Mouse (Mus musculus): ENCODE data around the gene Car10. TPM values are rescaled to one million over a fixed set of nuclear protein-coding genes. Genes with fewer than 3 reads are reported as not detected.

The Car10 gene
- polyA plus RNA-seq, 1 experiment from 2014 or later: 0.12 TPM

DNA sequence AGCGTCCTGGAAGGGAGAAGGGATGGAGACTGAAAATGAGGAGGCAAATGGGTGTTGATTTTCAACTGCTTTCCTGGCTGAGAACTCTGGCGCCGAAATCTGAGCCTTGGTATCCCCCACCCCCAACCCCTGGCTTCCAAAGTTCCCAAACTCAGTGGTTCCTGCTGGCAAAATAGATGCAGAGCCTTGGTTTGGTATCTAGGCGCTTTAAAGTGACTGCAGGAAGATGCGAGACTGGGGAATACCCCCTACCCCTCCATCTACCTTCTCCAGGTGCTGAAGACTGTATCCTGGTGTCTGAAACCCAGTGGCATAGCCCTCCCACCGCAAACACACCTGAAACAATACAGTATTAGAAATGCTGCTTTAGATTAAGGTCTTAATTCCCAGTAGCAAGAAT is 2.8 kb downstream of the Car10 start:
- no peaks in the 10 kb centered on the region for H3K36me3 ChIP-seq (ENCODE audit: control insufficient read depth, insufficient read depth, low read length)
- no peaks in the 10 kb centered on the region for H3K9me3 ChIP-seq (ENCODE audit: control insufficient read depth, low read length)
- no peak overlapping the region for H3K27ac ChIP-seq (ENCODE audit: low read depth, low read length)
- ATAC-seq (ENCODE audit: low FRiP score, low TSS enrichment): no peak
- H3K4me3 ChIP-seq (ENCODE audit: low read length): no peak overlapping the region
- no peak overlapping the region for H3K9ac ChIP-seq (ENCODE audit: low read depth, low read length)
- WGBS: 4% methylated on average over 6 of the region's 6 CpGs
- H3K27me3 ChIP-seq (ENCODE audit: control insufficient read depth, insufficient read depth, low read length): peaks cover 54% of the 10 kb centered on the region
- peaks cover 9% of the 10 kb centered on the region; the same call in 1 of the 2 replicates for H3K4me1 ChIP-seq (ENCODE audit: control insufficient read depth, insufficient read depth, low read length)
- no peak overlapping the region for H3K4me2 ChIP-seq (replicated peaks; ENCODE audit: low read depth, low read length)

GRCm38 (mm10) chr11:93101106-93101505 is 3.3 kb downstream of the Car10 start:
- Histone ChIP-seq H3K27ac (ENCODE audit: low read depth, low read length) (no peak overlapping the region), H3K4me2 (replicated peaks; ENCODE audit: low read depth, low read length) (no peak overlapping the region), H3K9ac (ENCODE audit: low read depth, low read length) (no peak overlapping the region), H3K27me3 (ENCODE audit: control insufficient read depth, insufficient read depth, low read length) (peaks cover 53% of the 10 kb centered on the region), H3K4me3 (ENCODE audit: low read length) (no peak overlapping the region), H3K9me3 (ENCODE audit: control insufficient read depth, low read length) (no peaks in the 10 kb centered on the region), H3K36me3 (ENCODE audit: control insufficient read depth, insufficient read depth, low read length) (no peaks in the 10 kb centered on the region), H3K4me1 (ENCODE audit: control insufficient read depth, insufficient read depth, low read length) (peaks cover 9% of the 10 kb centered on the region; the same call in 1 of the 2 replicates)
- 9% methylated on average over 2 of the region's 2 CpGs for WGBS
- no peak for ATAC-seq (ENCODE audit: low FRiP score, low TSS enrichment)

DNA sequence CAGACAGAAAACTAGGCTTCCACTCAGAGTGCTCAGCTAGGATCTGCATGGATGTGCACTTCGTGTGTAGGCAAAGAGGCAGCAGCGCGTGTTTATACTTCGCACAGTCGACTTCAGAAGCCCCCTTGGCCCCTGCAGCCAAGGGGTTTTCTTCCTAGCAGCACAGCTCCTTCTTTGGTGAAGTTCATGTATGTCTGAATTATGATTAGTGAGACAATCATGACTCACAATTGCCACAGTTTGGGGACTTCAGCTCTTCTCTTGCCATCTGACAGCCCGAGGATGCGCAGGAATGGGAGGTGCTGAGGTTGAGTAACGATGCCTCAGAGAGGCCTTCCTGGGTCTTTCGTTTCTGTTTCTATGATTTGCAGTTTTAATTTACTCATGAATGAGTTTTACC is 4.5 kb downstream of the Car10 start:
- peaks cover 48% of the 10 kb centered on the region for H3K27me3 ChIP-seq (ENCODE audit: control insufficient read depth, insufficient read depth, low read length)
- H3K27ac ChIP-seq (ENCODE audit: low read depth, low read length): no peak overlapping the region
- 78% methylated on average over 9 of the region's 9 CpGs for WGBS
- ATAC-seq (ENCODE audit: low FRiP score, low TSS enrichment): no peak
- H3K4me2 ChIP-seq (replicated peaks; ENCODE audit: low read depth, low read length): no peak overlapping the region
- no peaks in the 10 kb centered on the region for H3K36me3 ChIP-seq (ENCODE audit: control insufficient read depth, insufficient read depth, low read length)
- H3K9me3 ChIP-seq (ENCODE audit: control insufficient read depth, low read length): no peaks in the 10 kb centered on the region
- H3K4me3 ChIP-seq (ENCODE audit: low read length): no peak overlapping the region
- no peak overlapping the region for H3K9ac ChIP-seq (ENCODE audit: low read depth, low read length)
- peaks cover 9% of the 10 kb centered on the region; the same call in 1 of the 2 replicates for H3K4me1 ChIP-seq (ENCODE audit: control insufficient read depth, insufficient read depth, low read length)

DNA sequence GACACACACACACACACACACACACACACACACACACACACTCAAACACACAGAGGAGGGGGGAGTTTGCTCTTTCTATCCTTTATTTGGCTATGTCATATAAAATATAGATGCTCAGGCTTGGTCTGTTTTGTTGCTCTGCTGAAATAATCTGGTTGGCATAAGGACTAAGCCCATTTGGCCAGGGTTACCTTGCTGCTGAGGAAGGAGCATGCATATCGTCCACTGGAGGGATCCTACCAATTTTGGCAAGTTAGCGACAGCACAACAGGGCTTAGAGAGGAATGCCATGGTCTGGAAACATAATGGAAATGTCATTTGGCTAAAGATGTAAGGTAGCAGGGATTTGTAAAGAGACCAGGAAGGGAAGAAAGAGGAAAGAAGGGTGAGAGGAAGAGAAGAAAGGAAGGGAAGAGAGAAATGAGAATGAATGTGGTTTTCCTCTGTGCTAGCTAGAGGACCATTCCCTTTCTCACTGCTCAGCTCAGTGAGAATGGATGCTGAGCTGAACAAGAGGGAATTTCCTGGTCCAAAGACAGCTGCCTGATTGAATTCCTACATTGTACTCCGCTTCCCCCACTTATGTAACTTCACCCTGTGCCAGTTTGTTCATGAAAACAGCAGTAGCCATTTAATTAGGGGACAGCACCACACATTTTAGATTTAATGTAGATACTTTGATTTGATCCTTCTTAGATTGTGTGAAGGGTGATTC is 5.4 kb downstream of the Car10 start:
- Histone ChIP-seq H3K27me3 (ENCODE audit: control insufficient read depth, insufficient read depth, low read length) (peaks cover 38% of the 10 kb centered on the region), H3K4me1 (ENCODE audit: control insufficient read depth, insufficient read depth, low read length) (peaks cover 5% of the 10 kb centered on the region; the same call in 1 of the 2 replicates), H3K9me3 (ENCODE audit: control insufficient read depth, low read length) (no peaks in the 10 kb centered on the region), H3K36me3 (ENCODE audit: control insufficient read depth, insufficient read depth, low read length) (no peaks in the 10 kb centered on the region), H3K4me2 (replicated peaks; ENCODE audit: low read depth, low read length) (no peak overlapping the region), H3K9ac (ENCODE audit: low read depth, low read length) (no peak overlapping the region), H3K4me3 (ENCODE audit: low read length) (no peak overlapping the region), H3K27ac (ENCODE audit: low read depth, low read length) (no peak overlapping the region)
- ATAC-seq (ENCODE audit: low FRiP score, low TSS enrichment): no peak
- 65% methylated on average over 3 of the region's 3 CpGs for WGBS

DNA sequence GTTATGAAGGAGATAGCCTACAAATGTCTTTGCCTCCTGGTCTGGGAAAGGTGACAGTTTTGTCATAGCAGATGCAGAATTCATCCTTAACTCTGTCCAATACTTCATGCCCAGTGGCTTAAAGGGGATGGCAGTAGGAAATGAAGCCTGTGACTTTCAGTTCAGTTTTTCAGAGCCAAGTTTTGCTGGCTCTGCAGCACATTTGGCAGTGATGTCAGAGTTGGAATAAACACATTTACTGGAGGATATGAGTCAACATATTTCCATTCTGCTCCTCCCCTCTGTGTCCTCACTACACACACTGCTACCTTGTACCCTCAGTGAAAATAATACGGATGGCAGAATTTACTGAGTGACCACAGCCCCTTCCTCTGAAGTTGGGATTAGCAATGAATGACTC is 11.6 kb downstream of the Car10 start:
- H3K9ac ChIP-seq (ENCODE audit: low read depth, low read length): no peak overlapping the region
- no peak for ATAC-seq (ENCODE audit: low FRiP score, low TSS enrichment)
- WGBS: 76% methylated on average over 1 of the region's 1 CpGs
- H3K27me3 ChIP-seq (ENCODE audit: control insufficient read depth, insufficient read depth, low read length): no peaks in the 10 kb centered on the region
- H3K27ac ChIP-seq (ENCODE audit: low read depth, low read length): no peak overlapping the region
- H3K4me2 ChIP-seq (replicated peaks; ENCODE audit: low read depth, low read length): no peak overlapping the region
- H3K36me3 ChIP-seq (ENCODE audit: control insufficient read depth, insufficient read depth, low read length): no peaks in the 10 kb centered on the region
- H3K9me3 ChIP-seq (ENCODE audit: control insufficient read depth, low read length): no peaks in the 10 kb centered on the region
- no peak overlapping the region for H3K4me3 ChIP-seq (ENCODE audit: low read length)
- H3K4me1 ChIP-seq (ENCODE audit: control insufficient read depth, insufficient read depth, low read length): no peaks in the 10 kb centered on the region

GRCm38 (mm10) chr11:93120766-93121415 is 23.1 kb downstream of the Car10 start:
- H3K4me3 ChIP-seq (ENCODE audit: low read length): no peak overlapping the region
- H3K4me1 ChIP-seq (ENCODE audit: control insufficient read depth, insufficient read depth, low read length): no peaks in the 10 kb centered on the region
- H3K27ac ChIP-seq (ENCODE audit: low read depth, low read length): no peak overlapping the region
- ATAC-seq (ENCODE audit: low FRiP score, low TSS enrichment): no peak
- no peak overlapping the region for H3K9ac ChIP-seq (ENCODE audit: low read depth, low read length)
- 81% methylated on average over 10 of the region's 10 CpGs for WGBS
- no peaks in the 10 kb centered on the region for H3K9me3 ChIP-seq (ENCODE audit: control insufficient read depth, low read length)
- no peaks in the 10 kb centered on the region for H3K36me3 ChIP-seq (ENCODE audit: control insufficient read depth, insufficient read depth, low read length)
- no peaks in the 10 kb centered on the region for H3K27me3 ChIP-seq (ENCODE audit: control insufficient read depth, insufficient read depth, low read length)
- H3K4me2 ChIP-seq (replicated peaks; ENCODE audit: low read depth, low read length): no peak overlapping the region

DNA sequence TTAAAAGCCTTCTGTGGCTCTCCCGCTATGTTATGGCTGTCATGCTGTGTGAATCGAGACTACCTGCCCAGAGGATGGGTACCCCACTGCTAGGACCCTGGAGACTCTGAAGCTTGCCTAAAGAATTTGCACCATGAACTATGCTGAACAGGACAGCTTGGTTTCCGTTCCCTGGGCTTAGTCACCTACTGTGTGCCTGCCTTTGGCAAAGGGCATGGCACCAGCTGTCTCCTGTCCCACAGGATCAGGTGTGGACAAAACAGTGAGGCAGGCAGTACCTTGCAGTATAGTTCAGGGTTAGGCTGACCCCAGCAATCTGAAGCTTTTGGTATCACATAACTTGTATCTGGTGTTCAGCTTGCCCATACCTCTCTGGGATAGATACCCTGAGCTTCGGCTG is 25.9 kb downstream of the Car10 start:
- no peaks in the 10 kb centered on the region for H3K36me3 ChIP-seq (ENCODE audit: control insufficient read depth, insufficient read depth, low read length)
- no peak overlapping the region for H3K27ac ChIP-seq (ENCODE audit: low read depth, low read length)
- H3K9ac ChIP-seq (ENCODE audit: low read depth, low read length): no peak overlapping the region
- H3K4me2 ChIP-seq (replicated peaks; ENCODE audit: low read depth, low read length): no peak overlapping the region
- H3K27me3 ChIP-seq (ENCODE audit: control insufficient read depth, insufficient read depth, low read length): no peaks in the 10 kb centered on the region
- WGBS: 79% methylated on average over 4 of the region's 4 CpGs
- no peaks in the 10 kb centered on the region for H3K9me3 ChIP-seq (ENCODE audit: control insufficient read depth, low read length)
- no peak overlapping the region for H3K4me3 ChIP-seq (ENCODE audit: low read length)
- H3K4me1 ChIP-seq (ENCODE audit: control insufficient read depth, insufficient read depth, low read length): no peaks in the 10 kb centered on the region
- no peak for ATAC-seq (ENCODE audit: low FRiP score, low TSS enrichment)

- H3K27me3 ChIP-seq (ENCODE audit: control insufficient read depth, insufficient read depth, low read length): no peaks in the 10 kb centered on the region
- H3K27ac ChIP-seq (ENCODE audit: low read depth, low read length): no peak overlapping the region
- no peak overlapping the region for H3K4me3 ChIP-seq (ENCODE audit: low read length)
- H3K4me1 ChIP-seq (ENCODE audit: control insufficient read depth, insufficient read depth, low read length): no peaks in the 10 kb centered on the region
- H3K9me3 ChIP-seq (ENCODE audit: control insufficient read depth, low read length): no peaks in the 10 kb centered on the region
- no peaks in the 10 kb centered on the region for H3K36me3 ChIP-seq (ENCODE audit: control insufficient read depth, insufficient read depth, low read length)
- H3K9ac ChIP-seq (ENCODE audit: low read depth, low read length): no peak overlapping the region
- no peak overlapping the region for H3K4me2 ChIP-seq (replicated peaks; ENCODE audit: low read depth, low read length)
- WGBS: 92% methylated on average over 3 of the region's 3 CpGs
- ATAC-seq (ENCODE audit: low FRiP score, low TSS enrichment): no peak
These were observed 28.6 kb downstream of the Car10 start for GRCm38 (mm10) chr11:93126466-93126865.

- H3K4me2 ChIP-seq (replicated peaks; ENCODE audit: low read depth, low read length): no peak overlapping the region
- H3K36me3 ChIP-seq (ENCODE audit: control insufficient read depth, insufficient read depth, low read length): no peaks in the 10 kb centered on the region
- 76% methylated on average over 2 of the region's 2 CpGs for WGBS
- H3K27ac ChIP-seq (ENCODE audit: low read depth, low read length): no peak overlapping the region
- no peaks in the 10 kb centered on the region for H3K9me3 ChIP-seq (ENCODE audit: control insufficient read depth, low read length)
- no peak overlapping the region for H3K9ac ChIP-seq (ENCODE audit: low read depth, low read length)
- no peak overlapping the region for H3K4me3 ChIP-seq (ENCODE audit: low read length)
- no peaks in the 10 kb centered on the region for H3K27me3 ChIP-seq (ENCODE audit: control insufficient read depth, insufficient read depth, low read length)
- no peak for ATAC-seq (ENCODE audit: low FRiP score, low TSS enrichment)
- no peaks in the 10 kb centered on the region for H3K4me1 ChIP-seq (ENCODE audit: control insufficient read depth, insufficient read depth, low read length)
These were observed 30.7 kb downstream of the Car10 start for GRCm38 (mm10) chr11:93128481-93128880.
